Mouse (Mus musculus) intestine, embryonic 16.5 days (tissue): ENCODE measurements around the gene Hist1h1c. TPM values are rescaled to one million over a fixed set of nuclear protein-coding genes. Genes with fewer than 3 reads are reported as not detected.
"Not testable (repeated sequence)": the region's sequence is repeated elsewhere in the genome, so short reads cannot be mapped to it uniquely, and the experiment has no call there.

Experiments used
- ATAC-seq: fragments of 200-750 bp; cut with Nextera tagmentation; 2 replicates; pipeline ENCODE4 v1.8.0; 2017; ENCODE audit warnings: moderate TSS enrichment, moderate library complexity
- H3K27ac ChIP-seq: fragments of 300-500 bp; sonication (generic); 2 replicates; pipeline ENCODE4 v1.5.1; 2014; ENCODE audit warnings: mild to moderate bottlenecking, low read length
- H3K27me3 ChIP-seq: fragments of 300-500 bp; sonication (generic); replicated peaks from 2 replicates; pipeline ENCODE4 v1.6.1; 2014; ENCODE audit warnings: low read length, control low read depth, mixed read lengths; ENCODE audit not compliant: control insufficient read depth, insufficient read depth
- H3K36me3 ChIP-seq: fragments of 300-500 bp; sonication (generic); 2 replicates; pipeline ENCODE4 v1.6.1; 2014; ENCODE audit warnings: low read length, control low read depth; ENCODE audit not compliant: control insufficient read depth, insufficient read depth
- H3K4me1 ChIP-seq: fragments of 300-500 bp; sonication (generic); 2 replicates; pipeline ENCODE4 v1.6.1; 2014; ENCODE audit warnings: low read length, control low read depth, mixed read lengths; ENCODE audit not compliant: control insufficient read depth, insufficient read depth
- H3K4me2 ChIP-seq: fragments of 300-500 bp; sonication (generic); 2 replicates; pipeline ENCODE4 v1.6.1; 2014; ENCODE audit warnings: low read depth, low read length, control low read depth
- H3K4me3 ChIP-seq: fragments of 300-500 bp; sonication (generic); 2 replicates; pipeline ENCODE4 v1.5.1; 2014; ENCODE audit warnings: mild to moderate bottlenecking, low read length
- H3K9ac ChIP-seq: fragments of 300-500 bp; sonication (generic); 2 replicates; pipeline ENCODE4 v1.6.1; 2014; ENCODE audit warnings: low read depth, low read length
- H3K9me3 ChIP-seq: fragments of 300-500 bp; sonication (generic); 2 replicates; pipeline ENCODE4 v1.6.1; 2016; ENCODE audit warnings: low read length, control low read depth; ENCODE audit not compliant: control insufficient read depth
- WGBS: fragments of 180-500 bp; shearing (Covaris S2); extraction: QIAGEN DNeasy Blood & Tissue Kit; methylation state at CpG from one replicate; pipeline ENCODE4 v1.1.7; 2014; 5-methylcytosine and 5-hydroxymethylcytosine counted together
- polyA plus RNA-seq: library from polyadenylated mRNA; unstranded; fragments of >200 nt; fragmentation: Nextera tagmentation; extraction: Ambion mirVana; gene quantifications from 2 replicates; pipeline ENCODE4 v1.2.1, GENCODE M21; 2015

Hist1h1c gene
- polyA plus RNA-seq, 1 experiment from 2014 or later: 35.3 TPM

DNA sequence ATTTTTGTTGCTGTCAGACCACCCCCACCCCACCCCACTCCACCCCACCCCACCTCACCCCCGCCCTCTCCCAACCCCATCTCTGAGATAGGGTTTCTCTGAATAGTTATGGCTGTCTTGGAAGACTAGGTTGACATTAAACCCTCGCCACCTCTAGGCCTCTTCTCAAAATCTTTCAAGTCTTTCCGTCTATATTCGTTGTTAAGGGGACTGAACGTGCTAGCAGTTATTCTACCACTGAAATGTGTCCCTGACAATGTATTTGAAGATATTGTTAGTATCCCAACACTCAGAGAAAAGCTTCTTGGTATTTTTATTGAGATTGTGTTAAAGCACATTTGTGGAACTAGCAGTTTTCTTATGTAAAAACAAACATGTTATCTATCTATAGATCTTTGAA lies 2.3 kb downstream of the Hist1h1c start:
- Histone ChIP-seq H3K27ac (no peak overlapping the region), H3K4me1 (peaks cover 5% of the 10 kb centered on the region), H3K27me3 (no peaks in the 10 kb centered on the region), H3K9ac (no peak overlapping the region), H3K36me3 (no peaks in the 10 kb centered on the region), H3K4me2 (peak overlapping the region; percentile 91), H3K9me3 (no peaks in the 10 kb centered on the region), H3K4me3 (peak overlapping the region; percentile 61; the same call in 1 of the 2 replicates)
- ATAC-seq: no peak
- WGBS: 70% methylated on average over 5 of the region's 5 CpGs

DNA sequence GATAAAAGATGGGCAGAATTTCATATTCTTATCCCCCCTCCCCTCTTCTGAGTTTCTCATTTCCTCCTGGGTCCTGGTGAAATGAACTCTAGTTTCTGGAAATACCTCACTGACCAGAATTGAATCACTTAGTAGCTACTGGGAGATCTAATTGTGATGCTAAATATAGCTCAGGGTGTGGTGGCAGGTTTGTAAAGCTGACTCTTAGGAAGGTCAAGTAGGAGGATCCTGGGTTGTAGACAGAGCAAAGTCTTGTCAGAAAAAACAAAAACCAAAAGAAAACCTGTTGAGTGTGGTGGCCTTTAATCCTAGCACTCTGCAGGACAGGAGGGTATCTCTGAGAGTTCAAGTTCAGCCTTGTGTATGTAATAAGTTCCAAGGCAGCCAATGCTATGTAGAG lies 3.4 kb downstream of the Hist1h1c start:
- no peak for ATAC-seq
- Histone ChIP-seq H3K4me2 (no peak overlapping the region), H3K36me3 (no peaks in the 10 kb centered on the region), H3K9me3 (no peaks in the 10 kb centered on the region), H3K4me1 (peaks cover 6% of the 10 kb centered on the region), H3K27me3 (no peaks in the 10 kb centered on the region), H3K4me3 (no peak overlapping the region), H3K9ac (no peak overlapping the region; the same call in 1 of the 2 replicates), H3K27ac (peak overlapping the region; percentile 45; the same call in 1 of the 2 replicates)

DNA sequence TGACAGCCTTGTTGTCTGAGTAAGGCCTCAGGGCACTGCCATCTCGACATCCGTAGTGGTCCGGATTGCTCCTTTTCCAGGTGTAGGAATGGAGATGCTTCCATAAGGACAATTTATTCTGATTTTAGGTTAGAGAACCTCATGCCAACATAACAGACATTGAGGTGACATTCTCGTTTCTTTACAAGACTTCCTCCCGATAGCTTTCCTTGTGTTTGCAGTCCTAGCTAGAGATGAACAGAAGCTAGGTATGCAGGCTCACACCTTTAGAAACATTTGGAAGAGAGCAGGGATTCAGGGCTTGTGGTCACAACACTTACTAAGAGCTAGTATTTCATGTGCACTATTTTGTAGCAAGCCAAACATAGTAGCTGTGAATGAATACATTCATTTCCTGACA lies 4.6 kb downstream of the Hist1h1c start:
- H3K4me1 ChIP-seq: peaks cover 9% of the 10 kb centered on the region
- H3K4me2 ChIP-seq: no peak overlapping the region
- no peaks in the 10 kb centered on the region for H3K36me3 ChIP-seq
- no peak overlapping the region for H3K4me3 ChIP-seq
- no peaks in the 10 kb centered on the region for H3K27me3 ChIP-seq
- 79% methylated on average over 5 of the region's 5 CpGs for WGBS
- no peaks in the 10 kb centered on the region for H3K9me3 ChIP-seq
- no peak overlapping the region for H3K27ac ChIP-seq
- no peak for ATAC-seq
- H3K9ac ChIP-seq: no peak overlapping the region

DNA sequence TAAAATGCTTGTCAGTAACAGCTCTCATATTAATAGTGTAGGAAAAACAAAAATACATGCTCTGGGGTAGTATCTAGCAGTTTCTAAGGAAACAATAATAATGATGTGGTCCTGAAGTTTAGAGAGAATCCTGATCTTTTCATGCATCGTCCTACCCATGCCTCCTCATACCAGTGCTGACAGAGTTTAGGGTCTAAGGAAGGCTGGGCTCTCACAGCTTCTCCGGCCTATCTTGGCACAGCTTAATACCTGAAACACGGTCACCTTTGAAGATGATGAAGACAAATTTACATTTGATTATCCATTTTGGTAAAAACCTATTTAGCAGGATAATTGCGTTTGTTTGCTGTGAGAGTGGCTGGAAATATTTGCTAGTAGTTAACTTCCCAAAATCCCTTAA lies 5.4 kb downstream of the Hist1h1c start:
- Histone ChIP-seq H3K4me3 (0 out of 2 replicates have a peak overlapping the region, but pooled peaks have one; percentile 1), H3K27ac (peak overlapping the region; percentile 26; the same call in 1 of the 2 replicates), H3K27me3 (no peaks in the 10 kb centered on the region), H3K4me1 (peaks cover 9% of the 10 kb centered on the region), H3K4me2 (peak overlapping the region; percentile 45; the same call in 1 of the 2 replicates), H3K36me3 (no peaks in the 10 kb centered on the region), H3K9ac (no peak overlapping the region), H3K9me3 (no peaks in the 10 kb centered on the region)
- ATAC-seq: no peak
- 36% methylated on average over 4 of the region's 4 CpGs for WGBS

DNA sequence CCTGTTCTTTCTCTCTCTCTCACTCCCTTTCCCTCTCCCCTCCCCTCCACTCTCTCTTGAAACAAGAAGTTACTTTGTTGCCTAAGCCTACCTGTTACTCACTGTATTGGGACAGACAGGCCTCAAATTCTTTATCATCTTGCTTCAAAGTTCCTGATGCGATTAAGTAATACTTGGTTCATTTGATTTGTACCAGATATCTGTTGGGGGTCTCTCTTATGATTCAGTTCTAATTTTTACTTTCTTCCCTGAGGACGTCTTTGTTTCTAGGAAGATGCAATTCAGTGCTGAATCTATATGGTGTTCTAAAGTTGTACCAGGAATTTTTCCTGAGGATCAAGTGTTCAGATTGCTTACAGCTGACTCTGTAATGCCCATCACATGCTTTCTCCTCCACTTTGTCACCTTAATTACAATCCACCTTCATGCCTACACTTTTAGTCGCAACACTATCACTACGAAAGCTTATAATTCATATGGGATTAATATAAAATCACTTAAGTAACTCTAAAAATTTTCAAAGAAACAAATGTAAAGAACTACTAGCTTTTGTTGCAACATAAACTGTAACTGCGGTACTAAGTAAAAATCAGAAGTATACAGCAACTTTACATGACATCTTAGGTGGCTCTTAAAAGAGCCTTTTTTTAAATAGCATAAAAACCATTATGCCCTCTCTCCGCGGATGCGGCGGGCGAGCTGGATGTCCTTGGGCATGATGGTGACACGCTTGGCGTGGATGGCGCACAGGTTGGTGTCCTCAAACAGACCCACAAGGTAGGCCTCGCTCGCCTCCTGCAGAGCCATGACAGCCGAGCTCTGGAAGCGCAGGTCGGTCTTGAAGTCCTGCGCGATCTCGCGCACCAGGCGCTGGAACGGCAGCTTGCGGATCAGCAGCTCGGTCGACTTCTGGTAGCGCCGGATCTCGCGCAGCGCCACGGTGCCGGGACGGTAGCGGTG lies 6.1 kb downstream of the Hist1h1c start:
- Histone ChIP-seq H3K4me2 (peak overlapping the region; percentile 48), H3K36me3 (no peaks in the 10 kb centered on the region), H3K9ac (peak overlapping the region; percentile 60), H3K4me1 (peaks cover 9% of the 10 kb centered on the region), H3K27me3 (no peaks in the 10 kb centered on the region), H3K4me3 (peak overlapping the region; percentile 45), H3K9me3 (no peaks in the 10 kb centered on the region), H3K27ac (peak overlapping the region; percentile 75)
- ATAC-seq: no peak
- 2% methylated on average over 17 of the region's 36 CpGs for WGBS

DNA sequence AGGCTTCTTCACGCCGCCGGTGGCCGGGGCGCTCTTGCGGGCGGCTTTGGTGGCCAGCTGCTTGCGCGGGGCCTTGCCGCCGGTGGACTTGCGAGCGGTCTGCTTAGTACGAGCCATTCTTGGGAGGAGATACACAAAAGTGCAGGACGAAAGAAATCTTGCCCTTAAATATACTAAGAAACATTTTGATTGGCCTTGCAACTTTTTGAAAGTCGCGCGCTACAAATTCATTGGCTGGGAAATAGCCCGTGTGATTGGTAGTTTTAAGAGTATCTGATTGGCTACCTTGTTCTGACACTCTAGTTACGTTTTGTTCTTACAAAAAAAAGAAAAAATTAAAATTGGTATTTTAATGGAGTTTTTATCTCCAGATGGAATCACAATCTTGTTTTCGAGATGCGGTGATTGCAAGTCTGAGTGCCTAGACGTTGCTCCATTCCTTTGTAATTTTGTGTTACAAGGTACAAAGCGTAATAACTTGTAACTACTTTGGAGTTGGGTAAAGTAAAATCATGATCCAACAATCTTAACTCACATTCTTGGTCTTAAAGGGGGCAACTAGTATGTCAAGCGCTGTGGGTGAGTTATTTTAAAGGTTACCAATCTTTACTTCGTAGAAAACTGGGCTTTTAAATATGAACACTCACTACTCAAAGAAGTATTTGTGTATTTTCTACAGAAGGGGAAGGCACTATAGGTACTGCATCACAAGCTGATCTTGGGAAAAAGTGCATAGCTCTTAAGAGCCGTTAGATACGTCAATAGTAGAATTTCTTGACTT lies 7.0 kb downstream of the Hist1h1c start, which contains the start of gene Hist1h3c:
TSS of gene Hist1h3c (minus strand) at position 222 of the 781 bp plus-strand sequence.
- Histone ChIP-seq H3K36me3 (no peaks in the 10 kb centered on the region), H3K27ac (peak within 1 kb of the TSS; percentile 100), H3K9me3 (no peaks in the 10 kb centered on the region), H3K9ac (peak within 1 kb of the TSS; percentile 75), H3K27me3 (no peaks in the 10 kb centered on the region), H3K4me2 (peak within 1 kb of the TSS; percentile 58), H3K4me3 (peak within 1 kb of the TSS; percentile 48), H3K4me1 (peaks cover 9% of the 10 kb centered on the region)
- ATAC-seq: peak; percentile 65
- under 1% methylated on average over 23 of the region's 28 CpGs for WGBS

DNA sequence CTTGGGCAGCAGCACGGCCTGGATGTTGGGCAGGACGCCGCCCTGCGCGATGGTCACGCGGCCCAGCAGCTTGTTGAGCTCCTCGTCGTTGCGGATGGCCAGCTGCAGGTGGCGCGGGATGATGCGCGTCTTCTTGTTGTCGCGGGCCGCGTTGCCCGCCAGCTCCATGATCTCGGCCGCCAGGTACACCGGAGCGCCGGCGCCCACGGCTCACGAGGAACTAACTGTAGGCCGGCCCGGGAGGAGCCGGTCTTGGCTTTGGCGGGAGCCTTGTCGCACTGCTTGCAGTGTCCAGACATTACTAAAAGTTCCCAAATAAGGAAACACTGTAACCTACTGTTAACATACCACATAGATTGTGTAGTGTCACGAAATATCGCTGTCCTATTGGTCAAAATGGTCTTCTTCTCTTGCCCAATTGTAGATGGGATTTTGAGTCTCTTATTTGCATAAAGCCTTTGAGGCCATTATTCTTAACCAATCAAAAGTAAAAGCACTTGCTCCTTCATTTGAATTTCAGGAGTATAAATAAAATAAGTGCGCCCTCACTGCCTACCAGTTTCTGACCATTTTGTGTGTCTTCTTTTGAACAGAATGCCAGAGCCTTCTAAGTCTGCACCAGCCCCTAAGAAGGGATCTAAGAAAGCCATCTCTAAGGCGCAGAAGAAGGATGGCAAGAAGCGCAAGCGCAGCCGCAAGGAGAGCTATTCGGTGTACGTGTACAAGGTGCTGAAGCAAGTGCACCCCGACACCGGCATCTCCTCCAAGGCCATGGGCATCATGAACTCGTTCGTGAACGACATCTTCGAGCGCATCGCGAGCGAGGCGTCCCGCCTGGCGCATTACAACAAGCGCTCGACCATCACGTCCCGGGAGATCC lies 7.8 kb downstream of the Hist1h1c start, which contains the start of gene Hist1h2bb:
TSS of gene Hist1h2bb (plus strand) at position 534 of the 880 bp plus-strand sequence.
- Histone ChIP-seq H3K27ac (peak within 1 kb of the TSS; percentile 100), H3K4me2 (peak within 1 kb of the TSS; percentile 58), H3K9ac (peak within 1 kb of the TSS; percentile 75), H3K4me3 (peak within 1 kb of the TSS; percentile 48)
- H3K27me3 ChIP-seq, H3K9me3 ChIP-seq, H3K4me1 ChIP-seq, H3K36me3 ChIP-seq: not testable (repeated sequence)
- peak; percentile 90 for ATAC-seq
- WGBS: 0% methylated on average over 36 of the region's 58 CpGs

DNA sequence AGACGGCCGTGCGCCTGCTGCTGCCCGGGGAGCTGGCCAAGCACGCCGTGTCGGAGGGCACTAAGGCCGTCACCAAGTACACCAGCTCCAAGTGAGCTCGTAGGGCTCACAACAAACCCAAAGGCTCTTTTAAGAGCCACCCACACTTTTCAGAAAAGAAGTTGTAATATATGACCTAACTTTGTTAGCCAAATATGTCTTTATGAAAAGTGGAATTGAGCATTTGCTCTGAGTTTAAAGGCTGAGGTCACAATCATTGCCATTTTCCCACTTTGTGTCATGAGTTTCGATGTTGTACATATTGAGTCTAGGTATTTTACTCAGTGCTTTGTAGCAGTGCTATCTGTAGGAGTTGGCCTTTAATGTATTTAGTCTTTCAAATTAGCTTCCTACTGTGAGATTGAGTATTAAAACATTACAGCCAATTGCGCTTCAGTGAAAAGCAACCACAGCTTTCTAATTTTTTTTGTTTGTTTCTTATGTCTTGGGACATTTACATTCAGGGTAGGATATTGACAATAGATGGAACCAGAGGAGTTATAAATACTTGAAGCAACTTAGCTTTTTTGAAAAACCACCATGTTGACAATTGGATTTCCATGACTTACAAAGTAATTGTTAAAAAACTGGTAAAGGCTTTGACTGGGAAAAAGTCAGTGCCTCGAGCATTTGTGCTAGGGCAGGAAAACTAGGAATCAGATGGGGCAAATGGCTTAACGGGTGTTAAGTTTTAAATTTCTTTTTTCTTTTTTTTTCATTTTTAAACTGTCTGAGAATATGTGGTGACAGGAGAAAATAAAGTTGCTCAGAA lies 8.7 kb downstream of the Hist1h1c start:
- peak overlapping the region; percentile 37 for H3K4me3 ChIP-seq
- WGBS: 6% methylated on average over 9 of the region's 13 CpGs
- H3K27ac ChIP-seq: peak overlapping the region; percentile 100
- H3K4me1 ChIP-seq: peaks cover 7% of the 10 kb centered on the region
- H3K9ac ChIP-seq: peak overlapping the region; percentile 63
- ATAC-seq: peak; percentile 16; the same call in 1 of the 2 replicates
- no peaks in the 10 kb centered on the region for H3K36me3 ChIP-seq
- peak overlapping the region; percentile 54 for H3K4me2 ChIP-seq
- no peaks in the 10 kb centered on the region for H3K27me3 ChIP-seq
- H3K9me3 ChIP-seq: no peaks in the 10 kb centered on the region
